Mouse (Mus musculus) liver, embryonic 11.5 days (tissue): Measurements from ENCODE around the gene Rab28. TPM values are rescaled to one million over a fixed set of nuclear protein-coding genes. Genes with fewer than 3 reads are reported as not detected.

Experiments used
- ATAC-seq: fragments of 200-750 bp; cut with Nextera tagmentation; replicated peaks from 2 replicates; pipeline ENCODE4 v1.8.0; 2017; ENCODE audit warnings: moderate number of reproducible peaks, mild to moderate bottlenecking, moderate TSS enrichment, moderate library complexity; ENCODE audit not compliant: low FRiP score
- DNase-seq: peaks from one replicate; pipeline ENCODE4 v3.0.0-alpha.2; 2017; ENCODE audit warnings: low spot score
- H3K27ac ChIP-seq: fragments of 300-500 bp; sonication (generic); 2 replicates; pipeline ENCODE4 v1.5.1; 2014; ENCODE audit warnings: mild to moderate bottlenecking, low read depth, low read length, control low read depth
- H3K27me3 ChIP-seq: fragments of 300-500 bp; sonication (generic); replicated peaks from 2 replicates; pipeline ENCODE4 v1.6.1; 2014; ENCODE audit warnings: low read length, mixed read lengths; ENCODE audit not compliant: control insufficient read depth, insufficient read depth
- H3K36me3 ChIP-seq: fragments of 300-500 bp; sonication (generic); 2 replicates; pipeline ENCODE4 v1.6.1; 2014; ENCODE audit warnings: mild to moderate bottlenecking, low read length, moderate library complexity, mixed read lengths; ENCODE audit not compliant: control insufficient read depth, insufficient read depth
- H3K4me1 ChIP-seq: fragments of 300-500 bp; sonication (generic); replicated peaks from 2 replicates; pipeline ENCODE4 v1.6.1; 2014; ENCODE audit warnings: low read length, mixed read lengths; ENCODE audit not compliant: control insufficient read depth, insufficient read depth
- H3K4me2 ChIP-seq: fragments of 300-500 bp; sonication (generic); 2 replicates; pipeline ENCODE4 v1.6.1; 2014; ENCODE audit warnings: mild to moderate bottlenecking, control low read depth, moderate library complexity
- H3K4me3 ChIP-seq: fragments of 300-500 bp; sonication (generic); 2 replicates; pipeline ENCODE4 v1.5.1; 2014; ENCODE audit warnings: low read depth, low read length, control low read depth
- H3K9ac ChIP-seq: fragments of 300-500 bp; sonication (generic); 2 replicates; pipeline ENCODE4 v1.6.1; 2014; ENCODE audit warnings: low read depth, low read length, control low read depth
- H3K9me3 ChIP-seq: fragments of 300-500 bp; sonication (generic); 2 replicates; pipeline ENCODE4 v1.6.1; 2016; ENCODE audit warnings: low read length, inconsistent platforms, mixed read lengths; ENCODE audit not compliant: control insufficient read depth
- WGBS: fragments of 180-500 bp; shearing (Covaris S2); extraction: QIAGEN DNeasy Blood & Tissue Kit; methylation state at CpG from one replicate; pipeline ENCODE4 v1.1.7; 2014; 5-methylcytosine and 5-hydroxymethylcytosine counted together
- polyA plus RNA-seq: library from polyadenylated mRNA; unstranded; fragments of >200 nt; fragmentation: Nextera tagmentation; extraction: Ambion mirVana; gene quantifications from 2 replicates; pipeline ENCODE4 v1.2.1, GENCODE M21; 2014

Gene Rab28
- polyA plus RNA-seq = 43.8 and 50.4 TPM in 2 replicates

- H3K27ac ChIP-seq = peak within 1 kb of the TSS; percentile 82
- ATAC-seq = peak; percentile 94
- no peaks in the 10 kb centered on the region for H3K36me3 ChIP-seq
- DNase-seq = peak; percentile 94
- H3K4me1 ChIP-seq = peaks cover 4% of the 10 kb centered on the region; the same call in 1 of the 2 replicates
- no peaks in the 10 kb centered on the region for H3K9me3 ChIP-seq
- WGBS = under 1% methylated on average over 34 of the region's 34 CpGs
- peak within 1 kb of the TSS; percentile 93 for H3K4me3 ChIP-seq
- peak within 1 kb of the TSS; percentile 69 for H3K4me2 ChIP-seq
- H3K27me3 ChIP-seq = no peaks in the 10 kb centered on the region
- H3K9ac ChIP-seq = peak within 1 kb of the TSS; percentile 85
Measured at GRCm38 (mm10) chr5:41708051-41708630, at the start of gene Rab28. TSS of gene Rab28 (minus strand) at chr5:41708157.

GRCm38 (mm10) chr5:41757338-41757737, 49.4 kb upstream of the Rab28 start:
- no peaks in the 10 kb centered on the region for H3K9me3 ChIP-seq
- H3K4me3 ChIP-seq = no peak overlapping the region
- H3K4me1 ChIP-seq = no peaks in the 10 kb centered on the region
- DNase-seq (no peak), ATAC-seq (no peak)
- no peaks in the 10 kb centered on the region for H3K36me3 ChIP-seq
- peaks cover 97% of the 10 kb centered on the region for H3K27me3 ChIP-seq
- no peak overlapping the region for H3K4me2 ChIP-seq
- H3K27ac ChIP-seq = no peak overlapping the region
- WGBS = 7% methylated on average over 5 of the region's 5 CpGs
- no peak overlapping the region for H3K9ac ChIP-seq

- WGBS = 7% methylated on average over 4 of the region's 4 CpGs
Measured at GRCm38 (mm10) chr5:41756396-41756795, 48.4 kb upstream of the Rab28 start.

GRCm38 (mm10) chr5:41755373-41755960, 47.5 kb upstream of the Rab28 start:
- Histone ChIP-seq H3K9ac (no peak overlapping the region), H3K4me3 (no peak overlapping the region), H3K36me3 (no peaks in the 10 kb centered on the region), H3K27ac (no peak overlapping the region), H3K27me3 (peaks cover 98% of the 10 kb centered on the region), H3K9me3 (no peaks in the 10 kb centered on the region), H3K4me1 (no peaks in the 10 kb centered on the region), H3K4me2 (no peak overlapping the region)
- DNase-seq (no peak), ATAC-seq (no peak)
- 3% methylated on average over 23 of the region's 23 CpGs for WGBS

More at GRCm38 (mm10) chr5:41756396-41756795, 48.4 kb upstream of the Rab28 start:
- H3K36me3 ChIP-seq = no peaks in the 10 kb centered on the region
- no peaks in the 10 kb centered on the region for H3K4me1 ChIP-seq
- ATAC-seq = no peak
- no peaks in the 10 kb centered on the region for H3K9me3 ChIP-seq
- no peak for DNase-seq
- peaks cover 97% of the 10 kb centered on the region for H3K27me3 ChIP-seq
- H3K9ac ChIP-seq = no peak overlapping the region
- no peak overlapping the region for H3K27ac ChIP-seq
- H3K4me2 ChIP-seq = no peak overlapping the region
- H3K4me3 ChIP-seq = no peak overlapping the region

GRCm38 (mm10) chr5:41754836-41755235, 46.9 kb upstream of the Rab28 start:
- Histone ChIP-seq H3K4me3 (no peak overlapping the region), H3K4me1 (no peaks in the 10 kb centered on the region), H3K4me2 (0 out of 2 replicates have a peak overlapping the region, but pooled peaks have one; percentile 13), H3K9me3 (no peaks in the 10 kb centered on the region), H3K36me3 (no peaks in the 10 kb centered on the region), H3K27ac (no peak overlapping the region), H3K9ac (no peak overlapping the region), H3K27me3 (peaks cover 98% of the 10 kb centered on the region)
- no peak for ATAC-seq
- WGBS = 1% methylated on average over 16 of the region's 16 CpGs
- DNase-seq = no peak

GRCm38 (mm10) chr5:41754226-41754775, 46.3 kb upstream of the Rab28 start:
- H3K9ac ChIP-seq = no peak overlapping the region
- no peak overlapping the region for H3K27ac ChIP-seq
- H3K9me3 ChIP-seq = no peaks in the 10 kb centered on the region
- no peaks in the 10 kb centered on the region for H3K36me3 ChIP-seq
- ATAC-seq (no peak), DNase-seq (no peak)
- H3K4me3 ChIP-seq = no peak overlapping the region
- under 1% methylated on average over 17 of the region's 17 CpGs for WGBS
- H3K4me1 ChIP-seq = no peaks in the 10 kb centered on the region
- H3K4me2 ChIP-seq = 0 out of 2 replicates have a peak overlapping the region, but pooled peaks have one; percentile 13
- peaks cover 98% of the 10 kb centered on the region for H3K27me3 ChIP-seq

- 42% methylated on average over 4 of the region's 4 CpGs for WGBS
- H3K9ac ChIP-seq = no peak overlapping the region
- peaks cover 93% of the 10 kb centered on the region for H3K27me3 ChIP-seq
- H3K9me3 ChIP-seq = no peaks in the 10 kb centered on the region
- H3K27ac ChIP-seq = no peak overlapping the region
- no peaks in the 10 kb centered on the region for H3K36me3 ChIP-seq
- DNase-seq (no peak), ATAC-seq (no peak)
- no peak overlapping the region for H3K4me3 ChIP-seq
- H3K4me2 ChIP-seq = no peak overlapping the region
- H3K4me1 ChIP-seq = no peaks in the 10 kb centered on the region
Measured at GRCm38 (mm10) chr5:41752721-41753120, 44.8 kb upstream of the Rab28 start.

GRCm38 (mm10) chr5:41744898-41745780, 37.2 kb upstream of the Rab28 start:
- ATAC-seq = no peak
- Histone ChIP-seq H3K9me3 (no peaks in the 10 kb centered on the region), H3K4me1 (no peaks in the 10 kb centered on the region), H3K4me3 (no peak overlapping the region), H3K9ac (no peak overlapping the region), H3K36me3 (no peaks in the 10 kb centered on the region), H3K27me3 (peaks cover 60% of the 10 kb centered on the region), H3K4me2 (no peak overlapping the region), H3K27ac (no peak overlapping the region)
- 7% methylated on average over 13 of the region's 15 CpGs for WGBS
- no peak for DNase-seq
